Mouse (Mus musculus) gastrocnemius, postnatal 25 days (tissue): ENCODE measurements around the gene Olfr961. TPM values are rescaled to one million over a fixed set of nuclear protein-coding genes. Genes with fewer than 3 reads are reported as not detected.

Experiments used
- DNase-seq: peaks from one replicate; pipeline ENCODE4 v3.0.0; 2022
- long read RNA-seq, 2 experiments: library from polyadenylated mRNA; stranded (forward); transcript quantifications; one replicate each; pipeline ENCODE4 v2.0.0; 2021
- total RNA-seq, 2 experiments: library from RNA; stranded (reverse); gene quantifications; 1 replicate in 1 of 2; 2 replicates in 1 of 2; pipeline ENCODE4 v1.2.3; 2021

Gene Olfr961
- total RNA-seq: not detected
- long read RNA-seq, experiment 1: 0 reads
- long read RNA-seq, experiment 2: 0 reads

- DNase-seq: no peak
Measured at GRCm38 (mm10) chr9:39644785-39645184, at the start of gene Olfr961. Olfr961 (plus strand) TSS chr9:39645085.

GRCm38 (mm10) chr9:39602536-39603332 lies 42.2 kb upstream of the Olfr961 start:
- no peak for DNase-seq

GRCm38 (mm10) chr9:39603333-39603845 lies 41.5 kb upstream of the Olfr961 start:
- no peak for DNase-seq

GRCm38 (mm10) chr9:39603999-39604453 lies 40.9 kb upstream of the Olfr961 start, which contains the start of gene AW551984:
AW551984 (minus strand) TSS chr9:39604403.
- DNase-seq: no peak

GRCm38 (mm10) chr9:39608497-39608896 lies 36.4 kb upstream of the Olfr961 start:
- no peak for DNase-seq

- no peak for DNase-seq
Measured at GRCm38 (mm10) chr9:39610355-39610754, 34.5 kb upstream of the Olfr961 start, which contains the start of gene Olfr148. Olfr148 (plus strand) TSS chr9:39610655.

- DNase-seq: no peak
Measured at GRCm38 (mm10) chr9:39611953-39612352, 32.9 kb upstream of the Olfr961 start.

GRCm38 (mm10) chr9:39621073-39621472 lies 23.8 kb upstream of the Olfr961 start, which contains the start of gene Olfr960:
Olfr960 (plus strand) TSS chr9:39621373.
- no peak for DNase-seq

- no peak for DNase-seq
Measured at GRCm38 (mm10) chr9:39623783-39624182, 21.1 kb upstream of the Olfr961 start.

GRCm38 (mm10) chr9:39624711-39625110 lies 20.2 kb upstream of the Olfr961 start:
- DNase-seq: no peak

GRCm38 (mm10) chr9:39629069-39629468 lies 15.8 kb upstream of the Olfr961 start:
- DNase-seq: no peak

- DNase-seq: no peak
Measured at GRCm38 (mm10) chr9:39633913-39634594, 10.8 kb upstream of the Olfr961 start.

- no peak for DNase-seq
Measured at GRCm38 (mm10) chr9:39647382-39647781, 2.5 kb downstream of the Olfr961 start.

- DNase-seq: no peak
Measured at GRCm38 (mm10) chr9:39654756-39655396, 10.0 kb downstream of the Olfr961 start.

GRCm38 (mm10) chr9:39666905-39667304 lies 22.0 kb downstream of the Olfr961 start, which contains the start of gene Olfr963:
Olfr963 (plus strand) TSS chr9:39667205.
- no peak for DNase-seq

- DNase-seq: no peak
Measured at GRCm38 (mm10) chr9:39669723-39670122, 24.8 kb downstream of the Olfr961 start.

- no peak for DNase-seq
Measured at GRCm38 (mm10) chr9:39674820-39675219, 29.9 kb downstream of the Olfr961 start.

- DNase-seq: no peak
Measured at GRCm38 (mm10) chr9:39678557-39678956, 33.7 kb downstream of the Olfr961 start.

- DNase-seq: no peak
Measured at GRCm38 (mm10) chr9:39679280-39679679, 34.4 kb downstream of the Olfr961 start.
